Mouse (Mus musculus) layer of hippocampus, postnatal 25 days (tissue): ENCODE measurements around the gene 3110082J24Rik. TPM values are rescaled to one million over a fixed set of nuclear protein-coding genes. Genes with fewer than 3 reads are reported as not detected.
"Not testable (repeated sequence)": the region's sequence is repeated elsewhere in the genome, so short reads cannot be mapped to it uniquely, and the experiment has no call there.

ENCODE experiments used
- DNase-seq, 2 experiments: peaks; one replicate each; pipeline ENCODE4 v3.0.0; 2022; ENCODE audit warnings: mixed read lengths in 2 of 2, low spot score in 1 of 2; ENCODE audit errors: extremely low spot score in 1 of 2
- total RNA-seq, 2 experiments: library from RNA; stranded (reverse); gene quantifications; 2 replicates each; pipeline ENCODE4 v1.2.3; 2021

3110082J24Rik gene
- total RNA-seq, 2 experiments from 2014 or later, result 2.6 to 3.5 TPM

GRCm38 (mm10) chr5:30092701-30093100 is 13.2 kb downstream of the 3110082J24Rik start:
- no peak for DNase-seq

- DNase-seq, result peak; percentile 40 to 63
These were observed 32.8 kb downstream of the 3110082J24Rik start, which contains the start of gene Tyms for GRCm38 (mm10) chr5:30072825-30073821. Gene Tyms, minus strand, starts transcription at chr5:30073617.

- no peak for DNase-seq
These were observed 33.5 kb downstream of the 3110082J24Rik start for GRCm38 (mm10) chr5:30072377-30072776.

- no peak for DNase-seq
These were observed 34.2 kb downstream of the 3110082J24Rik start for GRCm38 (mm10) chr5:30071677-30072076.

- DNase-seq, result no peak
These were observed 38.2 kb downstream of the 3110082J24Rik start for GRCm38 (mm10) chr5:30067726-30068125.

GRCm38 (mm10) chr5:30059607-30060006 is 46.3 kb downstream of the 3110082J24Rik start:
- not testable (repeated sequence) for DNase-seq

GRCm38 (mm10) chr5:30058216-30058731 is 47.6 kb downstream of the 3110082J24Rik start:
- DNase-seq, result no peak

Other genes with a start within 250 kb of the 3110082J24Rik start
- not detected for gene Il6, start 93.0 kb downstream of the 3110082J24Rik start, total RNA-seq
- 1 to 10 TPM; 6.4 to 6.6 TPM for gene Tyms, start 32.5 kb downstream of the 3110082J24Rik start, total RNA-seq
- gene Garem2, start 925 bp downstream of the 3110082J24Rik start, total RNA-seq, result 10 to 100 TPM; 13.1 to 13.6 TPM
- gene Hadha, start 49.1 kb upstream of the 3110082J24Rik start, total RNA-seq, result 10 to 100 TPM; 69.9 to 73.9 TPM
- gene Hadhb, start 49.2 kb upstream of the 3110082J24Rik start, total RNA-seq, result 10 to 100 TPM; 88.1 to 98.2 TPM
- not detected for gene Adgrf3, start 99.6 kb upstream of the 3110082J24Rik start, total RNA-seq
- gene Selenoi, start 126.5 kb upstream of the 3110082J24Rik start, total RNA-seq, result 10 to 100 TPM; 36.7 to 37.8 TPM
- gene Drc1, start 175.3 kb upstream of the 3110082J24Rik start, total RNA-seq, result 10 to 100 TPM in 1 of 2 experiments, 1 to 10 TPM in 1; 8.1 to 14.3 TPM